Mouse (Mus musculus) urinary bladder, adult 2 months (tissue): ENCODE measurements around the gene Sh3bp4. TPM values are rescaled to one million over a fixed set of nuclear protein-coding genes. Genes with fewer than 3 reads are reported as not detected.

ENCODE experiments used
- DNase-seq: peaks from one replicate; pipeline ENCODE4 v3.0.0; 2022; ENCODE audit warnings: low spot score
- polyA plus RNA-seq: library from polyadenylated mRNA; depleted of rRNA; stranded (reverse); fragments of >200 nt; gene quantifications from 2 replicates; pipeline ENCODE4 v1.2.3, GENCODE M21; 2012

The Sh3bp4 gene
- polyA plus RNA-seq, 1 experiment: 12.0 TPM

- no peak for DNase-seq
Observed at GRCm38 (mm10) chr1:89094416-89094815, 24.2 kb downstream of the Sh3bp4 start.

- DNase-seq: no peak
Observed at GRCm38 (mm10) chr1:89095642-89096424, 25.6 kb downstream of the Sh3bp4 start.

- no peak for DNase-seq
Observed at GRCm38 (mm10) chr1:89102231-89103003, 32.2 kb downstream of the Sh3bp4 start.

- no peak for DNase-seq
Observed at GRCm38 (mm10) chr1:89103004-89103263, 32.7 kb downstream of the Sh3bp4 start.

- no peak for DNase-seq
Observed at GRCm38 (mm10) chr1:89103505-89103904, 33.3 kb downstream of the Sh3bp4 start.

GRCm38 (mm10) chr1:89104066-89104765, 34.0 kb downstream of the Sh3bp4 start:
- DNase-seq: peak; percentile 69

- no peak for DNase-seq
Observed at GRCm38 (mm10) chr1:89105891-89106830, 35.9 kb downstream of the Sh3bp4 start.

- DNase-seq: no peak
Observed at GRCm38 (mm10) chr1:89107466-89107865, 37.3 kb downstream of the Sh3bp4 start.

GRCm38 (mm10) chr1:89108340-89108896, 38.2 kb downstream of the Sh3bp4 start:
- no peak for DNase-seq

GRCm38 (mm10) chr1:89109767-89110166, 39.6 kb downstream of the Sh3bp4 start:
- DNase-seq: no peak

- DNase-seq: no peak
Observed at GRCm38 (mm10) chr1:89110767-89111534, 40.7 kb downstream of the Sh3bp4 start.

GRCm38 (mm10) chr1:89112544-89112943, 42.3 kb downstream of the Sh3bp4 start:
- no peak for DNase-seq

GRCm38 (mm10) chr1:89113731-89114130, 43.5 kb downstream of the Sh3bp4 start:
- no peak for DNase-seq

GRCm38 (mm10) chr1:89117062-89117461, 46.8 kb downstream of the Sh3bp4 start:
- no peak for DNase-seq

GRCm38 (mm10) chr1:89118076-89118475, 47.9 kb downstream of the Sh3bp4 start:
- DNase-seq: no peak

- DNase-seq: no peak
Observed at GRCm38 (mm10) chr1:89118836-89119235, 48.6 kb downstream of the Sh3bp4 start.

- no peak for DNase-seq
Observed at GRCm38 (mm10) chr1:89120290-89120689, 50.1 kb downstream of the Sh3bp4 start.

GRCm38 (mm10) chr1:89121466-89121865, 51.3 kb downstream of the Sh3bp4 start:
- DNase-seq: no peak

- no peak for DNase-seq
Observed at GRCm38 (mm10) chr1:89122376-89122775, 52.2 kb downstream of the Sh3bp4 start.

GRCm38 (mm10) chr1:89124076-89124475, 53.9 kb downstream of the Sh3bp4 start:
- DNase-seq: no peak
